Mouse (Mus musculus) ES-E14 (cell line): ENCODE measurements around the gene Gm29735. TPM values are rescaled to one million over a fixed set of nuclear protein-coding genes. Genes with fewer than 3 reads are reported as not detected.
"Not testable (repeated sequence)": the region's sequence is repeated elsewhere in the genome, so short reads cannot be mapped to it uniquely, and the experiment has no call there.

ENCODE experiments used
- DNase-seq: peaks from one replicate; pipeline ENCODE4 v3.0.0-alpha.2; 2013; ENCODE audit warnings: low read depth, low spot score
- H3K27ac ChIP-seq: 2 replicates; pipeline ENCODE4 v1.5.1; 2012; ENCODE audit warnings: low read depth, mild to moderate bottlenecking, low read length, moderate library complexity, mixed read lengths; ENCODE audit not compliant: poor library complexity, insufficient read depth, severe bottlenecking
- H3K36me3 ChIP-seq: 2 replicates; pipeline ENCODE4 v1.6.1; 2012; ENCODE audit warnings: mild to moderate bottlenecking, low read length, moderate library complexity, mixed read lengths; ENCODE audit not compliant: control insufficient read depth, poor library complexity, insufficient read depth, severe bottlenecking
- H3K4me1 ChIP-seq, 2 experiments: fragments of 150-350 bp in 1 of 2; sonication (generic) in 1 of 2; 2 replicates each; pipeline ENCODE4 v1.6.1; 2012; ENCODE audit warnings: low read length in 2 of 2, mild to moderate bottlenecking in 1 of 2, mixed read lengths in 1 of 2; ENCODE audit not compliant: control insufficient read depth in 2 of 2, insufficient read depth in 2 of 2, poor library complexity in 1 of 2
- H3K4me3 ChIP-seq, 2 experiments: fragments of 150-350 bp in 1 of 2; sonication (generic) in 1 of 2; 2 replicates each; pipeline ENCODE4 v1.5.1; 2012; ENCODE audit warnings: low read length in 2 of 2, low read depth in 1 of 2, mild to moderate bottlenecking in 1 of 2, mixed read lengths in 1 of 2; ENCODE audit not compliant: insufficient read depth in 1 of 2, poor library complexity in 1 of 2, severe bottlenecking in 1 of 2
- H3K9ac ChIP-seq: 2 replicates; pipeline ENCODE4 v1.6.1; 2012; ENCODE audit warnings: low read depth, mild to moderate bottlenecking, low read length, mixed read lengths; ENCODE audit not compliant: poor library complexity, insufficient read depth, severe bottlenecking
- H3K9me3 ChIP-seq: fragments of 150-350 bp; sonication (generic); 2 replicates; pipeline ENCODE4 v1.6.1; 2012; ENCODE audit warnings: low read depth, mild to moderate bottlenecking, low read length; ENCODE audit not compliant: control insufficient read depth, insufficient read depth
- CHD2 ChIP-seq: IDR thresholded peaks from 2 replicates; pipeline ENCODE4 v1.6.1; 2014; ENCODE audit warnings: mild to moderate bottlenecking, low read depth, low read length, inconsistent platforms
- HCFC1 ChIP-seq: IDR thresholded peaks from 2 replicates; pipeline ENCODE4 v1.6.1; 2012; ENCODE audit warnings: low read length, inconsistent platforms, borderline replicate concordance; ENCODE audit not compliant: insufficient read depth
- MAFK ChIP-seq: IDR thresholded peaks from 2 replicates; pipeline ENCODE4 v1.6.1; 2014; ENCODE audit warnings: mild to moderate bottlenecking, low read depth, low read length, inconsistent platforms; ENCODE audit not compliant: insufficient read depth
- ZC3H11A ChIP-seq: IDR thresholded peaks from 2 replicates; pipeline ENCODE4 v1.6.1; 2012; ENCODE audit warnings: low read depth, mild to moderate bottlenecking, inconsistent platforms, low read length, borderline replicate concordance
- ZNF384 ChIP-seq: IDR thresholded peaks from 2 replicates; pipeline ENCODE4 v1.6.1; 2012; ENCODE audit warnings: low read depth, low read length, inconsistent platforms
- in situ Hi-C, 2 experiments: fragments of 600-800 bp; cut with MboI; formaldehyde crosslinking; loops; one replicate each; pipeline ENCODE4 v1.15.1; 2025; ENCODE audit warnings: low sequenced_read_pairs in 2 of 2, inconsistent platforms in 1 of 2; ENCODE audit not compliant: unreplicated experiment in 2 of 2
- total RNA-seq: library from RNA; depleted of rRNA; stranded (reverse); fragments of 300-350 nt; gene quantifications from 2 replicates; pipeline ENCODE4 v1.2.3, GENCODE M21; 2012; rRNA removed

Gm29735 gene
- total RNA-seq, 1 experiment, result not detected

DNA sequence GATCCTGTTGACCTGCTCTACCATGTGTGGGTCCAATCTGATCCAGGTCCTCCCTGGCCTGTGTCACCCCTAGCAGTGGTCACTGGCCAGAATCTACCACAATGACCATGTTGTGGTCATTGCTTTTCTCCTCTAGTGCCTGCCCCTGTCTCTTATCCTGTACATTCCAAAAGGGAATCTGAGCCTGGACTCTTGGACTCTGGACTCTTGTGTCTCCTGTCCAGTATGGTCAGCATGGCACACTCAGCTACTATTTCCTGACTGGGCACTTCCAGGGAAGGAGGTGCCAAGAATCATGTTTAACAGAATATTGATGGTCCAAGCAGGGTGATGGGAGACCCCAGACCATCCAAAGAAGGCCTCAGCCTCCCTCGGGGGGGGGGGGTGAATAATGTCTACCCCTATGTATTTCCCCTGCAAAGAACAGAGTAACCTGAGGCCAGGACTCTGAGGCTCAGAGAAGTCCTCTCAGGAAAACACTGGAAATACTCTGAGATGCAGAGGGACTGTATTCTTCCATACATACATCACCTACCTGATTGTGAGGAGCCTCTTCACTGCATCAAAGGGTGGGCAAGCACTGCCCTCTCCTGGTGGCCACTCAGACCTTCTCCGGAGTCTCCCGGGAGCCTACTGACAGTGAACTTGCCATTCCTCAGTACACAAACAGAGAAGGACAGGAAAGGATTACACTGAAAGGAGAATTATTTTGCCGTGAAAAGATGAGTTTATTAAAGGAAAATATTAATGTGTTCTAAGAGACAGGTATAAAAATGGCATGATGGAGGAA lies 22.5 kb downstream of the Gm29735 start:
- H3K4me3 ChIP-seq, result no peak overlapping the region
- TF ChIP-seq ZC3H11A (0 out of 2 replicates have a peak, but pooled peaks have one; percentile 9), MAFK (no peak), CHD2 (no peak), HCFC1 (no peak), ZNF384 (no peak)
- no peaks in the 10 kb centered on the region for H3K36me3 ChIP-seq
- no peaks in the 10 kb centered on the region for H3K9me3 ChIP-seq
- no peak overlapping the region for H3K9ac ChIP-seq
- in situ Hi-C loops, result no loop called here
- no peak for DNase-seq
- no peaks in the 10 kb centered on the region for H3K4me1 ChIP-seq
- no peak overlapping the region for H3K27ac ChIP-seq

DNA sequence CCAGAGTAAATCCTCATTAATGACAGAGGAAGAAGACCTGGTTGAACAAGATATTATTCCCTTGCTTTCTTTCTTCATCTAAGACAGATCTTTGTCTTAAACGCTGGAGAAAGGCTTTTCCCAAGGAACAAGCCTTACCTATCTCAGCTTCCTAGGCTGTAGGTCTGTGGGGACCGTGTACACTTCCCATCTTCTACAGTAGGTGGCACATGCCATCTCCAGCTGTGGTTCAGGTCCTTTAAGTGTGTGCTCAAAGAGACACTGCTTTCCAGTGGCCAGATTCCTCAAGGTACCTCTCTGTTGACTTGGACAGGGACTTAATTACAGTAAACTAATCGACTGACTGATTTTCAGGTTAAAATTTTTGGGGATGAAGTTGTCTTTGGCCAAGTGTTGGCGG lies 28.1 kb downstream of the Gm29735 start:
- DNase-seq, result no peak
- no peak overlapping the region for H3K4me3 ChIP-seq
- H3K9me3 ChIP-seq, result no peaks in the 10 kb centered on the region

DNA sequence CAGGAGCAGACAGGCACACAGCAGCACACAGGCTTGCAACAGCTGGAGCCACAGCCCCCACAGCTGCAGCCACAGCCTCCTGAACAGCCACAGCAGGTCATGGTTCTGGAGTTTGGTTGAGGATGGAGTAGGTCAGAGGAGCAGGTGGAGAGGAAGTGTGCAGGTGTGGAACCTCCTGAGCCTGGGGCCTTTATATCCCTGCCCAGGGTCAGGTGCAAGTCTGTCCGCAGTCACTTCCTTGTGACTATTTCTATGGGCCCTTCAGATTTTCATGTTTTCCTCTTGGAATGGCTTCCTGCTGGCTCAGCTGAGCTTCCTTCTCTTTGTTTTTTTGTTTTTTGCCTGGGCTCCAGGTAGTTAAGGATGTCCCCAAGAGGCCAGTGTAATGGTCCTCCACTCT lies 36.3 kb downstream of the Gm29735 start, which contains the start of gene Gm45618:
Gene Gm45618 (minus strand): TSS at position 101 of the 400 bp plus-strand sequence.
- H3K27ac ChIP-seq, DNase-seq, H3K9me3 ChIP-seq, H3K4me1 ChIP-seq, in situ Hi-C loops, H3K36me3 ChIP-seq, H3K9ac ChIP-seq, H3K4me3 ChIP-seq: not testable (repeated sequence)

More for the DNA sequence above, 28.1 kb downstream of the Gm29735 start:
- Histone ChIP-seq H3K4me1 (no peaks in the 10 kb centered on the region), H3K36me3 (no peaks in the 10 kb centered on the region), H3K27ac (no peak overlapping the region), H3K9ac (no peak overlapping the region)
- in situ Hi-C loops, result no loop called here
- TF ChIP-seq CHD2 (no peak), ZC3H11A (no peak), MAFK (no peak), ZNF384 (no peak)

DNA sequence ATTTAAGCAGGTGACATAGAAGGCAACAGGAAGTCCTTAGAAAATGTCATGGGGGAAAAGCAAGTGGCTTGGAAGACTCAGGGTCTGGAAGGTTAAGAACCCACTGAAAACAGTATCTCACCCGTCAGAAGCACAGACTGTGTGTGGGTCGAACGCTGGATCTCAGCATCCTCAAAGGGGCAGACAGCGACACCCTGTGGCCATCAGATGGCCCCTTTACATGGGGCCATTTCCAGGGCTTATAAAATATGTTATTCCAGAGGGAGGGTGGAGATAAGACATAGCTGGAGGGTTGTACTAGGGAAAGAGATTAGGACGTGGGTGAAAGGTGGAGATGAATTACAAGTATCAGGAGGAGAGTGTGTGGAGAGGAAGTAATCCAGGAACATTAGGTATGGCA lies 37.3 kb downstream of the Gm29735 start:
- no peaks in the 10 kb centered on the region for H3K4me1 ChIP-seq
- in situ Hi-C loops, result no loop called here
- no peak overlapping the region for H3K4me3 ChIP-seq
- no peaks in the 10 kb centered on the region for H3K36me3 ChIP-seq
- H3K9me3 ChIP-seq, result no peaks in the 10 kb centered on the region
- H3K27ac ChIP-seq, result no peak overlapping the region
- peak; percentile 28 for DNase-seq
- no peak overlapping the region for H3K9ac ChIP-seq
- TF ChIP-seq ZC3H11A (no peak), HCFC1 (no peak), CHD2 (no peak), MAFK (no peak), ZNF384 (no peak)

Other genes starting within 250 kb of the Gm29735 start
- 20.9 and 28.3 TPM in 2 replicates for gene Tollip, start 238.6 kb downstream of the Gm29735 start, total RNA-seq
- 2.5 and 2.9 TPM in 2 replicates for gene Brsk2, start 207.4 kb downstream of the Gm29735 start, total RNA-seq
- gene Mob2, start 96.0 kb downstream of the Gm29735 start, total RNA-seq, result 30.7 and 31.8 TPM in 2 replicates
- gene Dusp8, start 61.3 kb downstream of the Gm29735 start, total RNA-seq, result 0.69 and 1.2 TPM in 2 replicates
- gene Gm45618, start 36.4 kb downstream of the Gm29735 start, total RNA-seq, result not detected in 2 replicates
- not detected in 2 replicates for gene Gm39115, start 21.1 kb downstream of the Gm29735 start, total RNA-seq
- not detected in 2 replicates for gene Gm45337, start 12.5 kb downstream of the Gm29735 start, total RNA-seq
- gene Gm4553, start 8.6 kb upstream of the Gm29735 start, total RNA-seq, result not detected in 2 replicates
- gene Krtap5-2, start 18.9 kb upstream of the Gm29735 start, total RNA-seq, result not detected in 2 replicates
- not detected in 2 replicates for gene Gm10153, start 33.3 kb upstream of the Gm29735 start, total RNA-seq
- not detected in 2 replicates for gene Krtap5-3, start 44.3 kb upstream of the Gm29735 start, total RNA-seq
- not detected in 2 replicates for gene Gm7579, start 54.7 kb upstream of the Gm29735 start, total RNA-seq
- not detected in 2 replicates for gene Krtap5-5, start 72.9 kb upstream of the Gm29735 start, total RNA-seq
- gene Gm40460, start 84.0 kb upstream of the Gm29735 start, total RNA-seq, result not detected in 2 replicates
- not detected in 2 replicates for gene Gm2431, start 101.2 kb upstream of the Gm29735 start, total RNA-seq
- gene Gm4559, start 117.2 kb upstream of the Gm29735 start, total RNA-seq, result not detected in 2 replicates
- gene Krtap5-1, start 140.0 kb upstream of the Gm29735 start, total RNA-seq, result not detected in 2 replicates
- gene Krtap5-4, start 146.4 kb upstream of the Gm29735 start, total RNA-seq, result not detected in 2 replicates
- 0.53 and 0.71 TPM in 2 replicates for gene Ifitm10, start 216.6 kb upstream of the Gm29735 start, total RNA-seq
- gene Gm49369, start 225.6 kb upstream of the Gm29735 start, total RNA-seq, result 6.6 and 17.8 TPM in 2 replicates
- 535 and 745 TPM in 2 replicates for gene Ctsd, start 230.9 kb upstream of the Gm29735 start, total RNA-seq